Mouse (Mus musculus): Measurements from ENCODE around the gene Nrtn. TPM values are rescaled to one million over a fixed set of nuclear protein-coding genes. Genes with fewer than 3 reads are reported as not detected.

The Nrtn gene
- polyA plus RNA-seq, 1 experiment from 2014 or later = 2.5 TPM

DNA sequence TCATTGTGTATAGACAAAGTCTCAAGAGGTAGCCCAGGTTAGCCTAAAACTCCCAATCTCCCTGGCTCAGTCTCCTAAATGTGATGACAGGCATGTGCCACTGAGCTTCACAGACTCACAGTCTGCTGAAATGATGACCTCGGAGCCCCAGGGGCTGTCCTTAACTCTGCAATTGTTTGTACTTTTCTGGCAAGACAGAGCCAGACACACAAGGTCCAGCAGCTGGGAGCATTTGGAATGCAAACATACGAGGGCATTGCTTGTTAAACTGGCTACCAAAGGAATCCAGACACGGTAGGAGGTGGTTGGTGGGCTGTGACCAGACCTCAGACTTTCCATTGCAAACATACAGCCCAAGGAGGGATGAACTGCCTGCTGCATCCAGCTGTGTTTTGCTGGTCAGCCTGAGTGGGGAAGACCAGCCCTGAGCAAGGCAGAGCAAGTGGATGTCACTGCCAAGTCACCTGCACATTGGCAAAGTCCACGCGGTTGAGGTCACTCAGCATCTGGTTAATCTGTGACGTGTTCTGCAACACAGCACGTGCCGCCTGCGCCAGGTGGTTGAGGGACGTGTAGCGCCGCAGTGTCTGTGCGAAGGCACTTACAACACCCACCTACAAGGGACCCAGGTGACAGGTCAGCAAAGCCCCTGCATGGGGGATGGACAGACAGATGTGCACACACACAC is 23.1 kb upstream of the Nrtn start:
- no peaks in the 10 kb centered on the region for H3K27me3 ChIP-seq (replicated peaks; ENCODE audit: control insufficient read depth, insufficient read depth, low read length)
- no peak overlapping the region for H3K27ac ChIP-seq (ENCODE audit: low read depth, low read length)
- H3K9me3 ChIP-seq (ENCODE audit: control insufficient read depth, low read length) = no peaks in the 10 kb centered on the region
- WGBS = 84% methylated on average over 13 of the region's 13 CpGs
- no peak overlapping the region for H3K9ac ChIP-seq (ENCODE audit: low read depth, low read length)
- no peaks in the 10 kb centered on the region for H3K36me3 ChIP-seq (ENCODE audit: control insufficient read depth, insufficient read depth, low read length)
- no peak for ATAC-seq
- H3K4me3 ChIP-seq (ENCODE audit: low read length) = no peak overlapping the region
- no peaks in the 10 kb centered on the region for H3K4me1 ChIP-seq (ENCODE audit: control insufficient read depth, insufficient read depth, low read depth, low read length)
- no peak overlapping the region for H3K4me2 ChIP-seq (ENCODE audit: low read length)

- H3K27ac ChIP-seq (ENCODE audit: low read depth, low read length) = no peak overlapping the region
- H3K4me2 ChIP-seq (ENCODE audit: low read length) = no peak overlapping the region
- no peaks in the 10 kb centered on the region for H3K4me1 ChIP-seq (ENCODE audit: control insufficient read depth, insufficient read depth, low read depth, low read length)
- WGBS = 51% methylated on average over 3 of the region's 3 CpGs
- no peaks in the 10 kb centered on the region for H3K27me3 ChIP-seq (replicated peaks; ENCODE audit: control insufficient read depth, insufficient read depth, low read length)
- no peaks in the 10 kb centered on the region for H3K9me3 ChIP-seq (ENCODE audit: control insufficient read depth, low read length)
- H3K9ac ChIP-seq (ENCODE audit: low read depth, low read length) = no peak overlapping the region
- no peaks in the 10 kb centered on the region for H3K36me3 ChIP-seq (ENCODE audit: control insufficient read depth, insufficient read depth, low read length)
- H3K4me3 ChIP-seq (ENCODE audit: low read length) = no peak overlapping the region
- no peak for ATAC-seq
These were observed 21.5 kb upstream of the Nrtn start for GRCm38 (mm10) chr17:56778779-56779362.

DNA sequence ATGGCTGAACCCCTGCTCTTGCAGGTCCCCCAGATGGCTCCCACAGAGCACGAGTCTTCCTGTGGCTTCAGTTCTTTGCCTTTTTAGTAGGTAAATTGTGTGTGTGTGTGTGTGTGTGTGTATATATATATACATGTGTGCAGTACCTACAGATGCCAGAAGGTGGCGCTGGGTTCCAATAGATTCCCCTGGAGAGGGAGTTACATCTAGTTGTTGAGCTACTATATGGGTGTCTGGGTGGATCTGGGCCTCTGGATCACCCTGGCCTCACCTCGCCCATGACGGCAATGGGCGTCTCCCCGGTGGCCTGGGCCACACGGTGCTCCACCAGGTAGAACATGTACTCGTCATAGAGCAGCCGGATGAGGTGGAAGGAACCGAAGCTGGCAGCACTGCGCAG is 20.2 kb upstream of the Nrtn start:
- WGBS = 95% methylated on average over 11 of the region's 11 CpGs
- H3K9ac ChIP-seq (ENCODE audit: low read depth, low read length) = no peak overlapping the region
- no peak overlapping the region for H3K4me3 ChIP-seq (ENCODE audit: low read length)
- H3K9me3 ChIP-seq (ENCODE audit: control insufficient read depth, low read length) = no peaks in the 10 kb centered on the region
- H3K4me2 ChIP-seq (ENCODE audit: low read length) = no peak overlapping the region
- H3K4me1 ChIP-seq (ENCODE audit: control insufficient read depth, insufficient read depth, low read depth, low read length) = no peaks in the 10 kb centered on the region
- no peaks in the 10 kb centered on the region for H3K36me3 ChIP-seq (ENCODE audit: control insufficient read depth, insufficient read depth, low read length)
- no peaks in the 10 kb centered on the region for H3K27me3 ChIP-seq (replicated peaks; ENCODE audit: control insufficient read depth, insufficient read depth, low read length)
- no peak overlapping the region for H3K27ac ChIP-seq (ENCODE audit: low read depth, low read length)
- ATAC-seq = no peak

DNA sequence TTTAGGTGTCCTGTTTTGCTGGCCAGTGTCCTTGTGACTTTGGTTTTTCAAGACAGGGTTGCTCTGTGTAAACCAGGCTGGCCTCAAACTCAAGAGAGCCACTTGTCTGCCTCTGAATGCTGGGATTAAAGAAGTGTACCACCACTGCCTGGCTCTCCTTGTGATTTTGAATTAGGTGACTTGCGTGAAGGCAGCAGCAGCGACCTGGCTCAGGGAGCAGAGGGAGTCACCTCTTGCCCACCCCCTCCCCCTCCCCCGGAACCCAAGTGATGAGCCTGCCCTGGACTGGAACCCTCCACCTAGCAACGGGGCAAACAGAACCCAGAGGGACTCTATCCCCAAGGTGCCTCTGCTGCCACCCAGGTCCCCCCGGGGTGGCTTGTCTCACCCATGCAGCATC is 12.6 kb upstream of the Nrtn start, which contains the start of gene Prr22:
Gene Prr22, plus strand, starts transcription at position 301 of the 400 bp plus-strand sequence.
- H3K4me3 ChIP-seq (ENCODE audit: low read length) = no peak within 1 kb of the TSS
- no peak for ATAC-seq
- H3K4me1 ChIP-seq (ENCODE audit: control insufficient read depth, insufficient read depth, low read depth, low read length) = peaks cover 6% of the 10 kb centered on the region
- WGBS = 91% methylated on average over 5 of the region's 5 CpGs
- no peak within 1 kb of the TSS for H3K27ac ChIP-seq (ENCODE audit: low read depth, low read length)
- no peaks in the 10 kb centered on the region for H3K27me3 ChIP-seq (replicated peaks; ENCODE audit: control insufficient read depth, insufficient read depth, low read length)
- H3K36me3 ChIP-seq (ENCODE audit: control insufficient read depth, insufficient read depth, low read length) = peaks cover 35% of the 10 kb centered on the region
- H3K9ac ChIP-seq (ENCODE audit: low read depth, low read length) = no peak within 1 kb of the TSS
- H3K9me3 ChIP-seq (ENCODE audit: control insufficient read depth, low read length) = no peaks in the 10 kb centered on the region
- H3K4me2 ChIP-seq (ENCODE audit: low read length) = no peak within 1 kb of the TSS

DNA sequence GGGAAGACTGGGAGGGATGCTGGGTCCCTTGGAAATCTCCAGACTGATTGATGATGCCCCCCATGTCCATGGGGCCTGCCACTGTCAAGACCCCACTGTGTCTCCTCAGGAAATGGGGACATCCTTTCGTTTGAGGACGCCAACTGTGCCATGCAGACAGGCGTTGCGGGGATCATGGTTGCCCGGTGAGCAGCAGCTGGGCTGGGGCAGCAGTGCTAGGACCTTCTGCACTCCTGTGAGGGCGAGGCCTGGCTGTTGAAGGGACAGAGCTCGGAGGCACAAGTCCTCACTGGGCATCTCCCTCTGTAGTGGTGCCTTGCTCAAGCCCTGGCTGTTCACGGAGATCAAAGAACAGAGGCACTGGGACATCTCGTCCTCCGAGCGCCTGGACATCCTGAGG is 11.6 kb upstream of the Nrtn start:
- no peak for ATAC-seq
- H3K4me1 ChIP-seq (ENCODE audit: control insufficient read depth, insufficient read depth, low read depth, low read length) = peaks cover 6% of the 10 kb centered on the region
- no peaks in the 10 kb centered on the region for H3K9me3 ChIP-seq (ENCODE audit: control insufficient read depth, low read length)
- H3K36me3 ChIP-seq (ENCODE audit: control insufficient read depth, insufficient read depth, low read length) = peaks cover 35% of the 10 kb centered on the region
- no peak overlapping the region for H3K4me3 ChIP-seq (ENCODE audit: low read length)
- H3K9ac ChIP-seq (ENCODE audit: low read depth, low read length) = no peak overlapping the region
- no peak overlapping the region for H3K27ac ChIP-seq (ENCODE audit: low read depth, low read length)
- H3K4me2 ChIP-seq (ENCODE audit: low read length) = no peak overlapping the region
- WGBS = 87% methylated on average over 11 of the region's 11 CpGs
- H3K27me3 ChIP-seq (replicated peaks; ENCODE audit: control insufficient read depth, insufficient read depth, low read length) = no peaks in the 10 kb centered on the region

DNA sequence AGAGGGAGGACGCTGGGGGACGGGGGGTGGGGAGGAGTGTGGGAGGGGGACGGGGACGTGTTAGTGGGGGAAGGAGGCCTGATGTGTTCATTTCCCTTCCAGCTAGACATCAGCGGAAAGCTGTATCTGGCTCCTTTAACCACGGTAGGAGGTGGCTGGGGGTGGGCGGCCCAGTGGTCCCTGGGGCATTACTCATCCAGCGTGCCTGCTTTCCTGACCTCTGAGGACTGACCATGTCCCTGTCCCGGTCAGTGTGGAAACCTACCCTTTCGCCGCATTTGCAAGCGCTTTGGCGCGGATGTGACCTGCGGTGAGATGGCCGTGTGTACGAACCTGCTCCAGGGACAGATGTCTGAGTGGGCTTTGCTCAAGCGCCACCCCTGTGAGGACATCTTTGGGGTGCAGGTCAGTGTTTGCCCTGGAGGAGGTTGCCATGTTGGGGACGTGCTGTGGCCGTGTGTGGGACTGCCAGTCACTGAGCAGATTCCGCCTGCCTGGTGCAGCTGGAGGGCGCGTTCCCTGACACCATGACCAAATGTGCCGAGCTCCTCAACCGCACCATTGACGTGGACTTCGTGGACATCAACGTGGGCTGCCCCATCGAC is 10.3 kb upstream of the Nrtn start:
- Histone ChIP-seq H3K4me1 (ENCODE audit: control insufficient read depth, insufficient read depth, low read depth, low read length) (peaks cover 11% of the 10 kb centered on the region), H3K4me3 (ENCODE audit: low read length) (no peak overlapping the region), H3K4me2 (ENCODE audit: low read length) (no peak overlapping the region), H3K9ac (ENCODE audit: low read depth, low read length) (no peak overlapping the region), H3K9me3 (ENCODE audit: control insufficient read depth, low read length) (no peaks in the 10 kb centered on the region), H3K36me3 (ENCODE audit: control insufficient read depth, insufficient read depth, low read length) (peaks cover 35% of the 10 kb centered on the region), H3K27ac (ENCODE audit: low read depth, low read length) (no peak overlapping the region), H3K27me3 (replicated peaks; ENCODE audit: control insufficient read depth, insufficient read depth, low read length) (no peaks in the 10 kb centered on the region)
- 94% methylated on average over 29 of the region's 29 CpGs for WGBS
- no peak for ATAC-seq

GRCm38 (mm10) chr17:56766631-56767405 is 9.5 kb upstream of the Nrtn start:
- peaks cover 35% of the 10 kb centered on the region for H3K36me3 ChIP-seq (ENCODE audit: control insufficient read depth, insufficient read depth, low read length)
- no peak overlapping the region for H3K4me2 ChIP-seq (ENCODE audit: low read length)
- peaks cover 16% of the 10 kb centered on the region for H3K4me1 ChIP-seq (ENCODE audit: control insufficient read depth, insufficient read depth, low read depth, low read length)
- H3K4me3 ChIP-seq (ENCODE audit: low read length) = no peak overlapping the region
- no peaks in the 10 kb centered on the region for H3K9me3 ChIP-seq (ENCODE audit: control insufficient read depth, low read length)
- WGBS = 93% methylated on average over 27 of the region's 27 CpGs
- no peak for ATAC-seq
- no peak overlapping the region for H3K9ac ChIP-seq (ENCODE audit: low read depth, low read length)
- no peaks in the 10 kb centered on the region for H3K27me3 ChIP-seq (replicated peaks; ENCODE audit: control insufficient read depth, insufficient read depth, low read length)
- H3K27ac ChIP-seq (ENCODE audit: low read depth, low read length) = no peak overlapping the region

DNA sequence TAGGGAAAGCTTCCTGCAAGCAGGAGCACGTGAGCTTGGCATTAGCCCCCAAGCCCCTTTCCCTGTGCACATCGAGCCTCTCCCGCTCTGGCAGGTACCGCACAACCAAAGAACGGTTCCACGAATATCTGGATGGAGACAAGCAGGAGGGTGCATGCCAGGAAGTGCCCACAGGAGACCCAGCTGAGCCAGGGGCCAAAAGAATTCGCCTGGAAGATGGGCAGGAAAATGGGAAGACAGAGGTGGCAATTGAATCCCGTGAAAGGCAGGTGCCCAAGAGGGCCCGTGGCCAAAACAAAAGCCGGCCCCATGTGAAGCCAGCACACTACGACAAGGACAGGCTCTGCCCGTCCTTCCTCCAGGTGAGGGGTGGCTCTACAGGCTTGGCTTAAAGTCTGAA is 8.1 kb upstream of the Nrtn start:
- Histone ChIP-seq H3K4me1 (ENCODE audit: control insufficient read depth, insufficient read depth, low read depth, low read length) (peaks cover 19% of the 10 kb centered on the region), H3K4me2 (ENCODE audit: low read length) (peak overlapping the region; percentile 82), H3K9me3 (ENCODE audit: control insufficient read depth, low read length) (no peaks in the 10 kb centered on the region), H3K27ac (ENCODE audit: low read depth, low read length) (peak overlapping the region; percentile 98), H3K4me3 (ENCODE audit: low read length) (peak overlapping the region; percentile 83), H3K36me3 (ENCODE audit: control insufficient read depth, insufficient read depth, low read length) (peaks cover 32% of the 10 kb centered on the region), H3K27me3 (replicated peaks; ENCODE audit: control insufficient read depth, insufficient read depth, low read length) (0 out of 2 replicates have a peak, but pooled peaks cover 2% of the 10 kb centered on the region), H3K9ac (ENCODE audit: low read depth, low read length) (peak overlapping the region; percentile 89)
- peak; percentile 13 for ATAC-seq
- WGBS = 47% methylated on average over 12 of the region's 12 CpGs
